Mouse (Mus musculus) lung, embryonic 14.5 days (tissue): Measurements from ENCODE around the gene Ntrk3. TPM values are rescaled to one million over a fixed set of nuclear protein-coding genes. Genes with fewer than 3 reads are reported as not detected.
A peak's percentile ranks its signal among the peaks of the same experiment; 100 is the strongest.

Experiments used
- ATAC-seq: fragments of 200-750 bp; cut with Nextera tagmentation; 2 replicates; pipeline ENCODE4 v1.8.0; 2017; ENCODE audit warnings: mild to moderate bottlenecking, moderate TSS enrichment, moderate library complexity; ENCODE audit not compliant: insufficient read depth
- DNase-seq: peaks from one replicate; pipeline ENCODE4 v3.0.0-alpha.2; 2015
- H3K27ac ChIP-seq: fragments of 300-500 bp; sonication (generic); 2 replicates; pipeline ENCODE4 v1.5.1; 2014; ENCODE audit warnings: low read depth, mild to moderate bottlenecking, moderate library complexity
- H3K27me3 ChIP-seq: fragments of 300-500 bp; sonication (generic); 2 replicates; pipeline ENCODE4 v1.6.1; 2014; ENCODE audit warnings: low read length, control low read depth; ENCODE audit not compliant: insufficient read depth
- H3K36me3 ChIP-seq: fragments of 300-500 bp; sonication (generic); 2 replicates; pipeline ENCODE4 v1.6.1; 2014; ENCODE audit warnings: control low read depth; ENCODE audit not compliant: insufficient read depth
- H3K4me1 ChIP-seq: fragments of 300-500 bp; sonication (generic); 2 replicates; pipeline ENCODE4 v1.6.1; 2014; ENCODE audit warnings: antibody characterized with exemption, control low read depth; ENCODE audit not compliant: insufficient read depth
- H3K4me2 ChIP-seq: fragments of 300-500 bp; sonication (generic); 2 replicates; pipeline ENCODE4 v1.6.1; 2014; ENCODE audit warnings: mild to moderate bottlenecking
- H3K4me3 ChIP-seq: fragments of 300-500 bp; sonication (generic); 2 replicates; pipeline ENCODE4 v1.5.1; 2014; ENCODE audit warnings: low read depth, low read length
- H3K9ac ChIP-seq: fragments of 300-500 bp; sonication (generic); 2 replicates; pipeline ENCODE4 v1.6.1; 2014
- H3K9me3 ChIP-seq: fragments of 300-500 bp; sonication (generic); 2 replicates; pipeline ENCODE4 v1.6.1; 2016; ENCODE audit warnings: low read depth, low read length, control low read depth
- CTCF ChIP-seq: IDR thresholded peaks from 2 replicates; pipeline ENCODE4 v1.5.1; 2016; ENCODE audit warnings: antibody characterized with exemption, low read depth
- WGBS: fragments of 180-500 bp; shearing (Covaris S2); extraction: QIAGEN DNeasy Blood & Tissue Kit; methylation state at CpG from one replicate; pipeline ENCODE4 v1.1.7; 2014; 5-methylcytosine and 5-hydroxymethylcytosine counted together
- polyA plus RNA-seq: library from polyadenylated mRNA; unstranded; fragments of >200 nt; fragmentation: Nextera tagmentation; extraction: Ambion mirVana; gene quantifications from 2 replicates; pipeline ENCODE4 v1.2.1, GENCODE M21; 2014

Gene Ntrk3
- polyA plus RNA-seq, 1 experiment from 2014 or later, result 0.36 TPM

- TF ChIP-seq CTCF, result no peak
- Histone ChIP-seq H3K27ac (no peak overlapping the region), H3K4me2 (no peak overlapping the region), H3K4me3 (no peak overlapping the region), H3K27me3 (no peaks in the 10 kb centered on the region), H3K9me3 (no peaks in the 10 kb centered on the region), H3K36me3 (no peaks in the 10 kb centered on the region), H3K9ac (no peak overlapping the region), H3K4me1 (no peaks in the 10 kb centered on the region)
- DNase-seq (peak; percentile 66), ATAC-seq (peak; percentile 89)
- 25% methylated on average over 5 of the region's 5 CpGs for WGBS
Measured at GRCm38 (mm10) chr7:78743731-78744385, 6.0 kb upstream of the Ntrk3 start.

GRCm38 (mm10) chr7:78739351-78740000 lies 1.7 kb upstream of the Ntrk3 start:
- no peaks in the 10 kb centered on the region for H3K27me3 ChIP-seq
- 68% methylated on average over 8 of the region's 8 CpGs for WGBS
- no peaks in the 10 kb centered on the region for H3K9me3 ChIP-seq
- H3K9ac ChIP-seq, result no peak overlapping the region
- H3K36me3 ChIP-seq, result no peaks in the 10 kb centered on the region
- no peak overlapping the region for H3K4me3 ChIP-seq
- H3K27ac ChIP-seq, result no peak overlapping the region
- DNase-seq (no peak), ATAC-seq (no peak)
- H3K4me2 ChIP-seq, result no peak overlapping the region
- H3K4me1 ChIP-seq, result no peaks in the 10 kb centered on the region
- no peak for TF ChIP-seq CTCF

DNA sequence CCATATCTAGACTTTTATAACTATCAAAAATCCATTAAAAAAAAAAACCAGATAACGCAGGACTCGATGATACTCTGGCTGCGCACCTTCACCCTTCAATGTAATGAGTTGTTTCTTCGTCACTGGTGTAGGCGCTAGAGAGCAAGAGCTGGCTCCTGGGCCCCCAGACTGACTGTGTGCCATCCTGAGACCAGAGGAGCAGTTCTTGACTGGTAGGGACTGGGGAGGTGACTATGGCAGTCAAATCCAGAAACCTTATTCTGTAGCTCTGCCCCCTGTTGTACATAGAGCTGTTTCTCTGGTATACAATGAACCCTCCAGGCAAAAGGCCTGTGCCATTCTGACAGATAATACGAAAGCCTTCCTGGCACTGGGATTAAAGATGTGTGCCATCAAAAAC lies 616 bp downstream of the Ntrk3 start:
- TF ChIP-seq CTCF, result no peak
- Histone ChIP-seq H3K4me2 (no peak overlapping the region), H3K27ac (no peak overlapping the region), H3K9ac (no peak overlapping the region), H3K36me3 (no peaks in the 10 kb centered on the region), H3K4me3 (no peak overlapping the region), H3K9me3 (no peaks in the 10 kb centered on the region), H3K4me1 (no peaks in the 10 kb centered on the region), H3K27me3 (no peaks in the 10 kb centered on the region)
- 90% methylated on average over 6 of the region's 6 CpGs for WGBS
- no peak for ATAC-seq
- DNase-seq, result no peak

GRCm38 (mm10) chr7:78731391-78731790 lies 6.4 kb downstream of the Ntrk3 start:
- Histone ChIP-seq H3K36me3 (no peaks in the 10 kb centered on the region), H3K9ac (no peak overlapping the region), H3K9me3 (no peaks in the 10 kb centered on the region), H3K4me1 (no peaks in the 10 kb centered on the region), H3K4me2 (no peak overlapping the region), H3K4me3 (no peak overlapping the region), H3K27ac (no peak overlapping the region), H3K27me3 (no peaks in the 10 kb centered on the region)
- ATAC-seq, result no peak
- no peak for DNase-seq
- no peak for TF ChIP-seq CTCF
- WGBS, result 67% methylated on average over 8 of the region's 8 CpGs

GRCm38 (mm10) chr7:78724591-78724990 lies 13.2 kb downstream of the Ntrk3 start:
- Histone ChIP-seq H3K4me2 (no peak overlapping the region), H3K4me3 (no peak overlapping the region), H3K9me3 (no peaks in the 10 kb centered on the region), H3K9ac (no peak overlapping the region), H3K4me1 (no peaks in the 10 kb centered on the region), H3K27ac (no peak overlapping the region), H3K36me3 (no peaks in the 10 kb centered on the region), H3K27me3 (no peaks in the 10 kb centered on the region)
- DNase-seq (no peak), ATAC-seq (no peak)
- no peak for TF ChIP-seq CTCF
- WGBS, result 77% methylated on average over 4 of the region's 4 CpGs

- Histone ChIP-seq H3K9me3 (no peaks in the 10 kb centered on the region), H3K36me3 (no peaks in the 10 kb centered on the region), H3K4me3 (no peak overlapping the region), H3K4me2 (no peak overlapping the region), H3K27ac (no peak overlapping the region), H3K4me1 (no peaks in the 10 kb centered on the region), H3K9ac (no peak overlapping the region), H3K27me3 (no peaks in the 10 kb centered on the region)
- 83% methylated on average over 4 of the region's 4 CpGs for WGBS
- no peak for TF ChIP-seq CTCF
- no peak for ATAC-seq
- DNase-seq, result no peak
Measured at GRCm38 (mm10) chr7:78722051-78722450, 15.8 kb downstream of the Ntrk3 start.

DNA sequence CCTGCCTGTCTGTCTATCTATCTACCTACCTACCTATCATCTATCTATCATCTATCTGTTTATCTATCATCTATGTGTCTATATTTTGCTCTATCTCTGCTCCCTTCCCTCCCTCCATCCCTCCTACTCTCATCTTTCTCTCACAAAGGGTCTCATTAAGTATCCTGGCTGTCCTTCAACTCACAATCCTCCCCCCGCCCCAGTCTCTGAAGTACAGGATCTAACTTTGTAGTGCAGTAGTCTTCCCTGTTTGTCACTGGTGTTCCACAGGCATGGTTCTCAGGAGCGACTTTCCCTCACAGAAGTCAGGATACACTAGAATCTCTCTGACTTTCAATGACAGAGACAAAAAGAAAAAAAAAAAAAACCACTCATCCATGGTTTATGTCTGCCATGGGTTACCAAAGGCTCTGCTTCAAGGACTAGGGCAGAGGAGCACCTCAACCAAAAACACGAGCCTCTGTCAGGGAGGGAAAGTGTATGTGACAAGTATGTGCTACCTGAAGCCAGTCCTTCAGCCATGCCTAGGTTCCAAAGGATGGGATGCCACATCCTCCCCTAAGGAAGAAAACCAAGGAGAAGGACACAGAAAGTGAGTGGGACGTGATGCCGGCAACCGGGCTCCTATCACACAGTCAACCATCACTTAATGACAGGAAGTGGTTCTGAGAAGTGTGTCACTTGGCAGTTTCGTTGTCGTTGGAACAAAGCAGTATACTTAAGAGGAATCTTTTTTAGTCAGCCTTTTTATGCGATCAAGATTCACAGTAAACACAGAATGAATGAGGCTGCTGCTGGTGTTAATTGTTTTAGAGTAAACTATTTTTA lies 16.6 kb downstream of the Ntrk3 start:
- H3K4me2 ChIP-seq, result no peak overlapping the region
- H3K27me3 ChIP-seq, result no peaks in the 10 kb centered on the region
- DNase-seq (no peak), ATAC-seq (no peak)
- no peaks in the 10 kb centered on the region for H3K9me3 ChIP-seq
- WGBS, result 61% methylated on average over 9 of the region's 9 CpGs
- no peaks in the 10 kb centered on the region for H3K4me1 ChIP-seq
- no peak overlapping the region for H3K9ac ChIP-seq
- no peak for TF ChIP-seq CTCF
- H3K4me3 ChIP-seq, result no peak overlapping the region
- no peaks in the 10 kb centered on the region for H3K36me3 ChIP-seq
- H3K27ac ChIP-seq, result no peak overlapping the region
